Mouse (Mus musculus) embryonic facial prominence, embryonic 15.5 days (tissue): ENCODE measurements around the gene Gnai3. TPM values are rescaled to one million over a fixed set of nuclear protein-coding genes. Genes with fewer than 3 reads are reported as not detected.

ENCODE experiments used
- ATAC-seq: fragments of 200-750 bp; cut with Nextera tagmentation; 2 replicates; pipeline ENCODE4 v1.8.0; 2017; ENCODE audit warnings: low read depth, moderate TSS enrichment; ENCODE audit not compliant: insufficient number of reproducible peaks, low FRiP score, low TSS enrichment
- H3K27ac ChIP-seq: fragments of 300-500 bp; sonication (generic); replicated peaks from 2 replicates; pipeline ENCODE4 v1.5.1; 2015; ENCODE audit warnings: mild to moderate bottlenecking, inconsistent platforms
- H3K27me3 ChIP-seq: fragments of 300-500 bp; sonication (generic); 2 replicates; pipeline ENCODE4 v1.6.1; 2015; ENCODE audit warnings: inconsistent platforms
- H3K36me3 ChIP-seq: fragments of 300-500 bp; sonication (generic); 2 replicates; pipeline ENCODE4 v1.6.1; 2015; ENCODE audit warnings: mild to moderate bottlenecking, inconsistent platforms
- H3K4me1 ChIP-seq: fragments of 300-500 bp; sonication (generic); 2 replicates; pipeline ENCODE4 v1.6.1; 2015; ENCODE audit warnings: inconsistent platforms
- H3K4me2 ChIP-seq: fragments of 300-500 bp; sonication (generic); replicated peaks from 2 replicates; pipeline ENCODE4 v1.6.1; 2015; ENCODE audit warnings: mild to moderate bottlenecking, inconsistent platforms
- H3K4me3 ChIP-seq: fragments of 300-500 bp; sonication (generic); replicated peaks from 2 replicates; pipeline ENCODE4 v1.5.1; 2015; ENCODE audit warnings: mild to moderate bottlenecking, inconsistent platforms
- H3K9ac ChIP-seq: fragments of 300-500 bp; sonication (generic); 2 replicates; pipeline ENCODE4 v1.6.1; 2015; ENCODE audit warnings: inconsistent platforms
- H3K9me3 ChIP-seq: fragments of 300-500 bp; sonication (generic); replicated peaks from 2 replicates; pipeline ENCODE4 v1.6.1; 2016; ENCODE audit warnings: inconsistent platforms
- WGBS: fragments of 180-500 bp; shearing (Covaris S2); methylation state at CpG from one replicate; pipeline ENCODE4 v1.1.7; 2015; 5-methylcytosine and 5-hydroxymethylcytosine counted together
- polyA plus RNA-seq: library from polyadenylated mRNA; unstranded; fragments of >200 nt; fragmentation: Nextera tagmentation; extraction: Ambion mirVana; gene quantifications from 2 replicates; pipeline ENCODE4 v1.2.1, GENCODE M21; 2015

Gene Gnai3
- 154 and 161 TPM in 2 replicates for polyA plus RNA-seq

- ATAC-seq = peak; percentile 90
- H3K4me2 ChIP-seq = peak within 1 kb of the TSS; percentile 81
- H3K27ac ChIP-seq = peak within 1 kb of the TSS; percentile 95
- peaks cover 28% of the 10 kb centered on the region for H3K4me1 ChIP-seq
- H3K36me3 ChIP-seq = no peaks in the 10 kb centered on the region
- H3K27me3 ChIP-seq = no peaks in the 10 kb centered on the region
- H3K9me3 ChIP-seq = no peaks in the 10 kb centered on the region
- under 1% methylated on average over 63 of the region's 63 CpGs for WGBS
- peak within 1 kb of the TSS; percentile 94 for H3K9ac ChIP-seq
- peak within 1 kb of the TSS; percentile 87 for H3K4me3 ChIP-seq
These were observed at the start of gene Gnai3 for GRCm38 (mm10) chr3:108145534-108146445. Gene Gnai3, minus strand, starts transcription at chr3:108146146.

GRCm38 (mm10) chr3:108195287-108195686 lies 49.3 kb upstream of the Gnai3 start:
- Histone ChIP-seq H3K27me3 (no peaks in the 10 kb centered on the region), H3K9me3 (no peaks in the 10 kb centered on the region), H3K27ac (no peak overlapping the region), H3K9ac (no peak overlapping the region), H3K4me2 (no peak overlapping the region), H3K4me3 (no peak overlapping the region), H3K36me3 (no peaks in the 10 kb centered on the region), H3K4me1 (peaks cover 25% of the 10 kb centered on the region)
- 84% methylated on average over 4 of the region's 4 CpGs for WGBS
- no peak for ATAC-seq

- H3K27ac ChIP-seq = no peak overlapping the region; the same call in 1 of the 2 replicates
- peaks cover 29% of the 10 kb centered on the region for H3K4me1 ChIP-seq
- no peak overlapping the region for H3K9ac ChIP-seq
- H3K9me3 ChIP-seq = no peaks in the 10 kb centered on the region
- 71% methylated on average over 4 of the region's 4 CpGs for WGBS
- no peak overlapping the region for H3K4me3 ChIP-seq
- H3K36me3 ChIP-seq = no peaks in the 10 kb centered on the region
- no peaks in the 10 kb centered on the region for H3K27me3 ChIP-seq
- no peak overlapping the region for H3K4me2 ChIP-seq
- ATAC-seq = no peak
These were observed 47.7 kb upstream of the Gnai3 start for GRCm38 (mm10) chr3:108193686-108194085.

- Histone ChIP-seq H3K36me3 (0 out of 2 replicates have a peak, but pooled peaks cover 3% of the 10 kb centered on the region), H3K4me3 (no peak overlapping the region), H3K27ac (no peak overlapping the region), H3K4me1 (peaks cover 25% of the 10 kb centered on the region), H3K4me2 (no peak overlapping the region), H3K9ac (no peak overlapping the region), H3K9me3 (no peaks in the 10 kb centered on the region), H3K27me3 (peaks cover 6% of the 10 kb centered on the region; the same call in 1 of the 2 replicates)
- WGBS = 46% methylated on average over 5 of the region's 5 CpGs
- ATAC-seq = no peak
These were observed 44.0 kb upstream of the Gnai3 start for GRCm38 (mm10) chr3:108189897-108190296.

- H3K36me3 ChIP-seq = 0 out of 2 replicates have a peak, but pooled peaks cover 3% of the 10 kb centered on the region
- no peaks in the 10 kb centered on the region for H3K9me3 ChIP-seq
- no peak overlapping the region for H3K9ac ChIP-seq
- H3K4me2 ChIP-seq = no peak overlapping the region
- no peak overlapping the region for H3K4me3 ChIP-seq
- H3K4me1 ChIP-seq = peaks cover 25% of the 10 kb centered on the region
- ATAC-seq = no peak
- peaks cover 6% of the 10 kb centered on the region; the same call in 1 of the 2 replicates for H3K27me3 ChIP-seq
- no peak overlapping the region for H3K27ac ChIP-seq
- WGBS = 71% methylated on average over 8 of the region's 9 CpGs
These were observed 43.0 kb upstream of the Gnai3 start for GRCm38 (mm10) chr3:108188716-108189490.

GRCm38 (mm10) chr3:108187111-108187795 lies 41.3 kb upstream of the Gnai3 start:
- Histone ChIP-seq H3K4me3 (peak overlapping the region; percentile 73), H3K4me1 (peaks cover 25% of the 10 kb centered on the region), H3K9ac (no peak overlapping the region), H3K27ac (no peak overlapping the region), H3K27me3 (peaks cover 6% of the 10 kb centered on the region; the same call in 1 of the 2 replicates), H3K36me3 (0 out of 2 replicates have a peak, but pooled peaks cover 3% of the 10 kb centered on the region), H3K9me3 (no peaks in the 10 kb centered on the region), H3K4me2 (peak overlapping the region; percentile 90)
- no peak for ATAC-seq
- WGBS = 64% methylated on average over 20 of the region's 20 CpGs

GRCm38 (mm10) chr3:108186098-108187047 lies 40.4 kb upstream of the Gnai3 start, which contains the start of gene Amigo1:
Gene Amigo1, plus strand, starts transcription at chr3:108186335.
- no peak within 1 kb of the TSS for H3K27ac ChIP-seq
- peak within 1 kb of the TSS; percentile 90 for H3K4me2 ChIP-seq
- 0 out of 2 replicates have a peak, but pooled peaks have one; percentile 36 for ATAC-seq
- 1% methylated on average over 84 of the region's 100 CpGs for WGBS
- H3K9ac ChIP-seq = peak within 1 kb of the TSS; percentile 70
- peak within 1 kb of the TSS; percentile 73 for H3K4me3 ChIP-seq
- H3K9me3 ChIP-seq = no peaks in the 10 kb centered on the region
- 0 out of 2 replicates have a peak, but pooled peaks cover 3% of the 10 kb centered on the region for H3K36me3 ChIP-seq
- peaks cover 6% of the 10 kb centered on the region; the same call in 1 of the 2 replicates for H3K27me3 ChIP-seq
- peaks cover 25% of the 10 kb centered on the region for H3K4me1 ChIP-seq

- 0 out of 2 replicates have a peak, but pooled peaks cover 3% of the 10 kb centered on the region for H3K36me3 ChIP-seq
- peak overlapping the region; percentile 70; the same call in 1 of the 2 replicates for H3K9ac ChIP-seq
- ATAC-seq = no peak
- no peak overlapping the region for H3K27ac ChIP-seq
- peaks cover 6% of the 10 kb centered on the region; the same call in 1 of the 2 replicates for H3K27me3 ChIP-seq
- peak overlapping the region; percentile 73 for H3K4me3 ChIP-seq
- H3K9me3 ChIP-seq = no peaks in the 10 kb centered on the region
- WGBS = 3% methylated on average over 16 of the region's 16 CpGs
- peaks cover 25% of the 10 kb centered on the region for H3K4me1 ChIP-seq
- H3K4me2 ChIP-seq = peak overlapping the region; percentile 90
These were observed 39.6 kb upstream of the Gnai3 start for GRCm38 (mm10) chr3:108185460-108186097.

GRCm38 (mm10) chr3:108184742-108185141 lies 38.8 kb upstream of the Gnai3 start:
- Histone ChIP-seq H3K9ac (no peak overlapping the region), H3K4me3 (no peak overlapping the region), H3K4me1 (peaks cover 19% of the 10 kb centered on the region), H3K27me3 (peaks cover 6% of the 10 kb centered on the region; the same call in 1 of the 2 replicates), H3K27ac (no peak overlapping the region), H3K9me3 (no peaks in the 10 kb centered on the region), H3K4me2 (no peak overlapping the region), H3K36me3 (0 out of 2 replicates have a peak, but pooled peaks cover 3% of the 10 kb centered on the region)
- WGBS = 83% methylated on average over 3 of the region's 3 CpGs
- ATAC-seq = no peak
